Comparison of ENCODE assay signal across 8 mouse cellular contexts in genomic region chr13:109686116-109686876, GRCm38 (mm10).
DNase-seq lines count a peak whose midpoint lies in the region; ATAC-seq and TF ChIP-seq lines count a peak whose summit lies in the region.

No protein-coding gene starts in this region.

- DNase-seq in 416B (ENCODE audit: low read depth) (peak; percentile 68), G1E (ENCODE audit: low spot score) (no peak)
- peak; percentile 76 for DNase-seq in forelimb bud, embryonic 11.5 days (ENCODE audit: low read depth, low spot score)
- DNase-seq in left cerebral cortex, adult 18-20 months (ENCODE audit: low spot score in 2 of 2): no peak
- no peak for DNase-seq in gastrocnemius, adult 8-10 months (ENCODE audit: low spot score in 2 of 2)
- no peak for DNase-seq in cerebellum, postnatal 14 days
- no peak for DNase-seq in thymus, adult 18-20 months

- H3K27ac ChIP-seq in liver, embryonic 16.5 days (ENCODE audit: low read length): peak overlapping the region; percentile 94

- no peak for TF ChIP-seq CTCF in G1E (IDR thresholded peaks at IDR 0.05; ENCODE audit: low read depth, low read length)

- WGBS in liver, embryonic 16.5 days (ENCODE audit: insufficient replicate concordance): 8% methylated on average over 4 of the region's 4 CpGs

- H3K36me3 ChIP-seq in G1E (replicated peaks): peaks cover 4% of the 10 kb centered on the region
- H3K36me3 ChIP-seq in liver, embryonic 16.5 days (ENCODE audit: control insufficient read depth, insufficient read depth): no peaks in the 10 kb centered on the region

- no peak for ATAC-seq in G1E (ENCODE audit: extremely low read depth, insufficient number of reproducible peaks, low FRiP score, poor library complexity, severe bottlenecking)
- peak; percentile 19 for ATAC-seq in liver, embryonic 16.5 days (ENCODE audit: low read depth)

- H3K9me3 ChIP-seq in G1E (replicated peaks): no peaks in the 10 kb centered on the region
- H3K9me3 ChIP-seq in liver, embryonic 16.5 days (replicated peaks; ENCODE audit: control insufficient read depth, low read length): no peaks in the 10 kb centered on the region

- H3K4me2 ChIP-seq in liver, embryonic 16.5 days (ENCODE audit: low read depth, low read length): peak overlapping the region; percentile 58

- H3K4me1 ChIP-seq in G1E (ENCODE audit: insufficient read depth, low read depth, low read length): peaks cover 57% of the 10 kb centered on the region
- peaks cover 39% of the 10 kb centered on the region for H3K4me1 ChIP-seq in liver, embryonic 16.5 days (ENCODE audit: control insufficient read depth, low read depth, low read length)

- H3K4me3 ChIP-seq in G1E (ENCODE audit: low read depth, low read length): peak overlapping the region; percentile 74
- peak overlapping the region; percentile 76 for H3K4me3 ChIP-seq in liver, embryonic 16.5 days (ENCODE audit: low read depth, low read length)

- no peaks in the 10 kb centered on the region for H3K27me3 ChIP-seq in G1E (ENCODE audit: insufficient read depth, low read length)
- H3K27me3 ChIP-seq in liver, embryonic 16.5 days (ENCODE audit: control insufficient read depth, insufficient read depth, low read depth, low read length): no peaks in the 10 kb centered on the region

- H3K9ac ChIP-seq in liver, embryonic 16.5 days (ENCODE audit: low read depth, low read length): peak overlapping the region; percentile 85

Comparison
In these comparisons a context has a peak if more than half of its experiments do, and no peak if none do; other contexts are left out.
1. DNase-seq: peak in 416B (single experiment) and forelimb bud, embryonic 11.5 days (single experiment); none in G1E (single experiment), left cerebral cortex, adult 18-20 months (0 of 2), gastrocnemius, adult 8-10 months (0 of 2), cerebellum, postnatal 14 days (0 of 2) and thymus, adult 18-20 months (0 of 2).